Mouse (Mus musculus): ENCODE measurements at regions not wholly inside any gene's neighbourhood (a gene's known extent, or its start where the extent isn't known, plus 50 kb on each side); places are given as distances from the start of the nearest gene placed in this dataset.

GRCm38 (mm10) chrX:11893606-11894279 lies 266.4 kb downstream of the Bcor start:
- 57% methylated on average over 9 of the region's 10 CpGs for WGBS
- H3K4me1 ChIP-seq (ENCODE audit: control insufficient read depth, insufficient read depth, low read length): peaks cover 5% of the 10 kb centered on the region; the same call in 1 of the 2 replicates
- TF ChIP-seq POLR2A (IDR thresholded peaks at IDR 0.05; ENCODE audit: insufficient read depth, low read depth, low read length): no peak
- TF ChIP-seq CTCF (IDR thresholded peaks at IDR 0.05; ENCODE audit: insufficient read depth, low read depth, low read length): no peak
- no peak overlapping the region for H3K27ac ChIP-seq (ENCODE audit: insufficient read depth, low read depth, low read length)
- no peak overlapping the region for H3K4me3 ChIP-seq (ENCODE audit: insufficient read depth, low read depth, low read length)

- 72% methylated on average over 5 of the region's 6 CpGs for WGBS
- peaks cover 5% of the 10 kb centered on the region; the same call in 1 of the 2 replicates for H3K4me1 ChIP-seq (ENCODE audit: control insufficient read depth, insufficient read depth, low read length)
- TF ChIP-seq CTCF (IDR thresholded peaks at IDR 0.05; ENCODE audit: insufficient read depth, low read depth, low read length) (no peak), POLR2A (IDR thresholded peaks at IDR 0.05; ENCODE audit: insufficient read depth, low read depth, low read length) (no peak)
- no peak overlapping the region for H3K4me3 ChIP-seq (ENCODE audit: insufficient read depth, low read depth, low read length)
- H3K27ac ChIP-seq (ENCODE audit: insufficient read depth, low read depth, low read length): no peak overlapping the region
These were observed 265.9 kb downstream of the Bcor start for GRCm38 (mm10) chrX:11894280-11894662.

GRCm38 (mm10) chrX:11895396-11895795 lies 264.8 kb downstream of the Bcor start:
- Histone ChIP-seq H3K4me1 (ENCODE audit: control insufficient read depth, insufficient read depth, low read length) (peaks cover 11% of the 10 kb centered on the region), H3K4me3 (ENCODE audit: insufficient read depth, low read depth, low read length) (no peak overlapping the region), H3K27ac (ENCODE audit: insufficient read depth, low read depth, low read length) (no peak overlapping the region)
- TF ChIP-seq POLR2A (IDR thresholded peaks at IDR 0.05; ENCODE audit: insufficient read depth, low read depth, low read length) (no peak), CTCF (IDR thresholded peaks at IDR 0.05; ENCODE audit: insufficient read depth, low read depth, low read length) (no peak)
- 72% methylated on average over 5 of the region's 5 CpGs for WGBS

GRCm38 (mm10) chrX:11898280-11898679 lies 261.9 kb downstream of the Bcor start:
- peaks cover 11% of the 10 kb centered on the region for H3K4me1 ChIP-seq (ENCODE audit: control insufficient read depth, insufficient read depth, low read length)
- H3K4me3 ChIP-seq (ENCODE audit: insufficient read depth, low read depth, low read length): no peak overlapping the region
- TF ChIP-seq POLR2A (IDR thresholded peaks at IDR 0.05; ENCODE audit: insufficient read depth, low read depth, low read length) (no peak), CTCF (IDR thresholded peaks at IDR 0.05; ENCODE audit: insufficient read depth, low read depth, low read length) (no peak)
- WGBS: 89% methylated on average over 8 of the region's 8 CpGs
- H3K27ac ChIP-seq (ENCODE audit: insufficient read depth, low read depth, low read length): no peak overlapping the region

- TF ChIP-seq POLR2A (IDR thresholded peaks at IDR 0.05; ENCODE audit: insufficient read depth, low read depth, low read length) (no peak), CTCF (IDR thresholded peaks at IDR 0.05; ENCODE audit: insufficient read depth, low read depth, low read length) (no peak)
- H3K27ac ChIP-seq (ENCODE audit: insufficient read depth, low read depth, low read length): no peak overlapping the region
- no peak overlapping the region for H3K4me3 ChIP-seq (ENCODE audit: insufficient read depth, low read depth, low read length)
- 96% methylated on average over 6 of the region's 6 CpGs for WGBS
- peaks cover 9% of the 10 kb centered on the region for H3K4me1 ChIP-seq (ENCODE audit: control insufficient read depth, insufficient read depth, low read length)
These were observed 261.1 kb downstream of the Bcor start for GRCm38 (mm10) chrX:11899051-11899450.

GRCm38 (mm10) chrX:11899914-11900313 lies 260.2 kb downstream of the Bcor start:
- no peak overlapping the region for H3K27ac ChIP-seq (ENCODE audit: insufficient read depth, low read depth, low read length)
- WGBS: 42% methylated on average over 3 of the region's 3 CpGs
- no peak overlapping the region for H3K4me3 ChIP-seq (ENCODE audit: insufficient read depth, low read depth, low read length)
- no peak for TF ChIP-seq CTCF (IDR thresholded peaks at IDR 0.05; ENCODE audit: insufficient read depth, low read depth, low read length)
- no peak for TF ChIP-seq POLR2A (IDR thresholded peaks at IDR 0.05; ENCODE audit: insufficient read depth, low read depth, low read length)
- peaks cover 6% of the 10 kb centered on the region for H3K4me1 ChIP-seq (ENCODE audit: control insufficient read depth, insufficient read depth, low read length)

GRCm38 (mm10) chrX:11901791-11902190 lies 258.4 kb downstream of the Bcor start:
- H3K4me3 ChIP-seq (ENCODE audit: insufficient read depth, low read depth, low read length): no peak overlapping the region
- no peak overlapping the region for H3K27ac ChIP-seq (ENCODE audit: insufficient read depth, low read depth, low read length)
- 71% methylated on average over 5 of the region's 5 CpGs for WGBS
- peaks cover 6% of the 10 kb centered on the region for H3K4me1 ChIP-seq (ENCODE audit: control insufficient read depth, insufficient read depth, low read length)
- no peak for TF ChIP-seq CTCF (IDR thresholded peaks at IDR 0.05; ENCODE audit: insufficient read depth, low read depth, low read length)
- TF ChIP-seq POLR2A (IDR thresholded peaks at IDR 0.05; ENCODE audit: insufficient read depth, low read depth, low read length): no peak

GRCm38 (mm10) chrX:11903116-11903700 lies 256.9 kb downstream of the Bcor start:
- no peak overlapping the region for H3K4me3 ChIP-seq (ENCODE audit: insufficient read depth, low read depth, low read length)
- TF ChIP-seq CTCF (IDR thresholded peaks at IDR 0.05; ENCODE audit: insufficient read depth, low read depth, low read length) (no peak), POLR2A (IDR thresholded peaks at IDR 0.05; ENCODE audit: insufficient read depth, low read depth, low read length) (no peak)
- peaks cover 6% of the 10 kb centered on the region for H3K4me1 ChIP-seq (ENCODE audit: control insufficient read depth, insufficient read depth, low read length)
- 91% methylated on average over 4 of the region's 4 CpGs for WGBS
- H3K27ac ChIP-seq (ENCODE audit: insufficient read depth, low read depth, low read length): no peak overlapping the region

- TF ChIP-seq POLR2A (IDR thresholded peaks at IDR 0.05; ENCODE audit: insufficient read depth, low read depth, low read length): no peak
- no peak for TF ChIP-seq CTCF (IDR thresholded peaks at IDR 0.05; ENCODE audit: insufficient read depth, low read depth, low read length)
These were observed 254.9 kb downstream of the Bcor start for GRCm38 (mm10) chrX:11905231-11905630.

More at GRCm38 (mm10) chrX:11905231-11905630, 254.9 kb downstream of the Bcor start:
- Histone ChIP-seq H3K4me3 (ENCODE audit: insufficient read depth, low read depth, low read length) (no peak overlapping the region), H3K27ac (ENCODE audit: insufficient read depth, low read depth, low read length) (no peak overlapping the region), H3K4me1 (ENCODE audit: control insufficient read depth, insufficient read depth, low read length) (no peaks in the 10 kb centered on the region)
- WGBS: 51% methylated on average over 5 of the region's 5 CpGs
